Mouse (Mus musculus) CH12.LX (cell line): ENCODE measurements around the gene Far2. TPM values are rescaled to one million over a fixed set of nuclear protein-coding genes. Genes with fewer than 3 reads are reported as not detected.

Experiments used
- DNase-seq: peaks from one replicate; pipeline ENCODE4 v3.0.0-alpha.2; 2013; ENCODE audit errors: extremely low read depth
- H3K27ac ChIP-seq: 2 replicates; pipeline ENCODE4 v1.5.1; 2012; ENCODE audit warnings: low read depth, mild to moderate bottlenecking, control low read depth, moderate library complexity; ENCODE audit not compliant: insufficient read depth
- H3K27me3 ChIP-seq: replicated peaks from 2 replicates; pipeline ENCODE3; 2012; ENCODE audit warnings: inconsistent platforms
- H3K36me3 ChIP-seq, 2 experiments: replicated peaks in 1 of 2; 2 replicates each; pipeline versions ENCODE3 to v1.6.1; 2012; ENCODE audit warnings: inconsistent platforms in 1 of 2, low read length in 1 of 2, mild to moderate bottlenecking in 1 of 2, mixed read lengths in 1 of 2, moderate library complexity in 1 of 2; ENCODE audit not compliant: control insufficient read depth in 1 of 2, insufficient read depth in 1 of 2
- H3K4me1 ChIP-seq, 2 experiments: 2 replicates each; pipeline ENCODE4 v1.6.1; 2012; ENCODE audit warnings: inconsistent platforms in 1 of 2, moderate library complexity in 1 of 2; ENCODE audit not compliant: insufficient read depth in 2 of 2, control insufficient read depth in 1 of 2
- H3K4me2 ChIP-seq: 2 replicates; pipeline ENCODE4 v1.6.1; 2012; ENCODE audit warnings: low read depth, mild to moderate bottlenecking, control low read depth; ENCODE audit not compliant: poor library complexity, insufficient read depth, severe bottlenecking
- H3K4me3 ChIP-seq, 3 experiments: fragments of 150-350 bp in 1 of 3; sonication (generic) in 1 of 3; replicated peaks in 1 of 3; 2 replicates each; pipeline versions ENCODE3 to v1.5.1; 2011 to 2012; ENCODE audit warnings: low read depth in 2 of 3, low read length in 2 of 3, mild to moderate bottlenecking in 2 of 3, moderate library complexity in 2 of 3, control low read depth in 1 of 3, improper control_type of control experiment in 1 of 3, inconsistent platforms in 1 of 3, mixed read lengths in 1 of 3; ENCODE audit not compliant: poor library complexity in 1 of 3
- H3K79me2 ChIP-seq: replicated peaks from 2 replicates; pipeline ENCODE4 v1.6.1; 2012; ENCODE audit warnings: mild to moderate bottlenecking, moderate library complexity; ENCODE audit not compliant: control insufficient read depth, poor library complexity, insufficient read depth, severe bottlenecking; ENCODE audit errors: extremely low read depth
- H3K9ac ChIP-seq: 2 replicates; pipeline ENCODE4 v1.6.1; 2012; ENCODE audit warnings: low read depth, mild to moderate bottlenecking, control low read depth, moderate library complexity; ENCODE audit not compliant: insufficient read depth
- H3K9me3 ChIP-seq: replicated peaks from 2 replicates; pipeline ENCODE3; 2012; ENCODE audit warnings: low read length, inconsistent platforms, mixed read lengths
- BHLHE40 ChIP-seq: IDR thresholded peaks from 2 replicates; pipeline ENCODE4 v1.6.1; 2011; ENCODE audit warnings: mild to moderate bottlenecking, low read depth, low read length, improper control_type of control experiment
- CHD2 ChIP-seq: IDR thresholded peaks from 2 replicates; pipeline ENCODE4 v1.6.1; 2011; ENCODE audit warnings: low read length, improper control_type of control experiment
- EP300 ChIP-seq: IDR thresholded peaks from 2 replicates; pipeline ENCODE4 v1.6.1; 2011; ENCODE audit warnings: low read length, improper control_type of control experiment
- ETS1 ChIP-seq: conservative IDR thresholded peaks from 2 replicates; pipeline ENCODE4 v1.6.1; 2012; ENCODE audit warnings: low read depth, mild to moderate bottlenecking, inconsistent platforms, low read length, improper control_type of control experiment, moderate library complexity
- HCFC1 ChIP-seq: IDR thresholded peaks from 2 replicates; pipeline ENCODE4 v1.6.1; 2012; ENCODE audit warnings: low read depth, mild to moderate bottlenecking, inconsistent platforms, low read length, improper control_type of control experiment
- IRF4 ChIP-seq: IDR thresholded peaks from 2 replicates; pipeline ENCODE4 v1.6.1; 2014; ENCODE audit warnings: low read depth, mild to moderate bottlenecking, inconsistent platforms, low read length, improper control_type of control experiment
- JUND ChIP-seq: conservative IDR thresholded peaks from 2 replicates; pipeline ENCODE4 v1.6.1; 2011; ENCODE audit warnings: low read depth, low read length, improper control_type of control experiment
- MAFK ChIP-seq: IDR thresholded peaks from 2 replicates; pipeline ENCODE4 v1.6.1; 2011; ENCODE audit warnings: low read length, improper control_type of control experiment; ENCODE audit not compliant: insufficient replicate concordance
- MEF2A ChIP-seq: IDR thresholded peaks from 2 replicates; pipeline ENCODE4 v1.6.1; 2014; ENCODE audit warnings: low read depth, mild to moderate bottlenecking, inconsistent platforms, low read length, improper control_type of control experiment, borderline replicate concordance
- MYC ChIP-seq: IDR thresholded peaks from 2 replicates; pipeline ENCODE4 v1.6.1; 2011; ENCODE audit warnings: low read depth, mild to moderate bottlenecking, improper control_type of control experiment, low read length
- NELFE ChIP-seq: IDR thresholded peaks from 2 replicates; pipeline ENCODE4 v1.6.1; 2011; ENCODE audit warnings: low read depth, low read length, improper control_type of control experiment
- NRF1 ChIP-seq: IDR thresholded peaks from 2 replicates; pipeline ENCODE4 v1.6.1; 2014; ENCODE audit warnings: low read depth, mild to moderate bottlenecking, inconsistent platforms, low read length, improper control_type of control experiment, moderate library complexity
- POLR2A ChIP-seq: IDR thresholded peaks from 2 replicates; pipeline ENCODE4 v1.6.1; 2011; ENCODE audit warnings: low read depth, mild to moderate bottlenecking, improper control_type of control experiment, low read length
- RAD21 ChIP-seq: IDR thresholded peaks from 2 replicates; pipeline ENCODE4 v1.6.1; 2011; ENCODE audit warnings: low read depth, mild to moderate bottlenecking, low read length, improper control_type of control experiment, moderate library complexity
- SMC3 ChIP-seq: IDR thresholded peaks from 2 replicates; pipeline ENCODE4 v1.6.1; 2011; ENCODE audit warnings: low read depth, low read length, improper control_type of control experiment
- TBP ChIP-seq: conservative IDR thresholded peaks from 2 replicates; pipeline ENCODE4 v1.6.1; 2011; ENCODE audit warnings: low read depth, low read length, improper control_type of control experiment
- TCF12 ChIP-seq: IDR thresholded peaks from 2 replicates; pipeline ENCODE4 v1.6.1; 2014; ENCODE audit warnings: low read depth, mild to moderate bottlenecking, inconsistent platforms, low read length, improper control_type of control experiment
- ZC3H11A ChIP-seq: IDR thresholded peaks from 2 replicates; pipeline ENCODE4 v1.6.1; 2012; ENCODE audit warnings: low read depth, mild to moderate bottlenecking, inconsistent platforms, low read length, improper control_type of control experiment
- ZNF384 ChIP-seq: IDR thresholded peaks from 2 replicates; pipeline ENCODE4 v1.6.1; 2012; ENCODE audit warnings: low read depth, low read length, improper control_type of control experiment, inconsistent platforms
- dilution Hi-C: fragments of 300-500 bp; cut with MboI; formaldehyde crosslinking; loops from 2 replicates; pipeline ENCODE4 v1.14.3; 2020; ENCODE audit warnings: low sequenced_read_pairs; ENCODE audit not compliant: extremely low pct_unique_long_range_greater_than_20kb, extremely low pct_ligation_motif_present
- in situ Hi-C: fragments of 300-500 bp; cut with MboI; formaldehyde crosslinking; loops from 3 replicates; pipeline ENCODE4 v1.14.3; 2019; ENCODE audit warnings: low sequenced_read_pairs, low pct_ligation_motif_present, low pct_unique_long_range_greater_than_20kb, mixed read lengths
- polyA plus RNA-seq: library from polyadenylated mRNA; unstranded; fragments of >175 nt; gene quantifications from 2 replicates; pipeline ENCODE4 v1.2.1, GENCODE M21; 2012; ENCODE audit warnings: low read depth; ENCODE audit not compliant: insufficient read length
- total RNA-seq, 2 experiments: library from RNA; depleted of rRNA; stranded (reverse); fragments of 300-350 nt in 1 of 2; fragments of >200 nt in 1 of 2; gene quantifications; 2 replicates each; pipeline ENCODE4 v1.2.3; 2012 to 2014

The Far2 gene
- total and polyA plus RNA-seq, 3 experiments: 0.51 to 1.6 TPM; not detected in 1

DNA sequence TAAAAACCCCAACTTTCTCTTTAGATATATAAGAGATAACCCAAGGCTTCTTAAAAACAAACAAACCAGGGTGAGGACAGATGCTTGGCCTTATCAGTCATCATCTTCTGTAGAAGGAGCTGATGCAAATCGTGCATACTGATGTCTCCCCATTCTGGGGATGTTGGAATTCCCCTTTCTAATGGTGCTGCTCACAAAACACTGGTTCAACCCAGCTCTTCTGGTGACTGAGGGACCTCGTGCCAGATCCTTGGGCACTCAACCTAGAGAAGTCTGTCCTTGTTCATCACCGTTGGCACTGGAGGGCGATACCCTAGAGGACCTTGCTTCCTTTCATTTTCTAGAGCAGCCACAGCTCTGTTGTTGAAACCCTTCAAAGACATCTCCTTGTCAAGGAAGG lies 169.7 kb downstream of the Far2 start:
- in situ Hi-C loops: loop anchor here (10.0 kb wide), 1 partner anchor 698 kb away; no protein-coding TSS in a partner anchor
- no peaks in the 10 kb centered on the region for H3K27me3 ChIP-seq
- peaks cover 16 to 55% of the 10 kb centered on the region in 2 experiments for H3K4me1 ChIP-seq

DNA sequence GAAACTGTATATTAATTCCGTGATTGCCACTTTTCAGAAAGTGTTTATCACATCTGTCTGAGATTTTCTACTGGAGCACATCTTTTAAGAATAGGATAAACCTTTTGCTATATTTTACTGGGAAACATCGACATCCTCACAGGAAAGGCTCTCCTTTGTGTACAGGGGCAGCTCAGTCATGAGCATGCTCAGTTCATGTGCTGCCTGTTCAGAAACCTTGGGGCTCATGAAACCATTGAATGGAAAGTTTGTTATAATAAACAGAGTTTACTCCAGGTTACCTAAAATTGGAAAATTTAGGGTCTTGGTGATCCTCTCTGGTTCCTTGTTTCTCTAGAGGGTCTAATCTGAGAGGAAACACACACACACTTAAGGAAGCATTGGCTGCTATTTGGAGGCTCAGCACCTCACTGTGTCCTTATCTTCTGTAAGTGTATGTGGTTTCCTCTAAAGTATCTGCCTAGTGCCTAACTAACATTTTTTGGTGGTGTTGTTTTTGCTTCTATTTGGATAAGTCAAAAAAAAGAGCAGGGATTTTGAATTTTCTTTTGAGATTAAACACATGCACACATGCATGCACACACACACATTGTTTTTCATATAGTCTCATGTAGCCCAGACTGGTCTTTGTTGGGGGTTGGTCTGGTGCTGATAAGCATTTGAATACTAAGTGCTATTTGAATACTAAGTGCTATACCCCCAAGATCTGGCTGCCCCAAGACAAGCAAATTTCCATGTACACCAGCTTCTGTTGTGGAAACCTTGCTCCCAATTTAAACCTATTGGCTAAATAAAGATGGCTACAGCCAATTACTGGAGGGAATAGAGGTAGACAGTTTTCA lies 171.4 kb downstream of the Far2 start:
- peaks cover 16 to 62% of the 10 kb centered on the region in 2 experiments for H3K4me1 ChIP-seq
- dilution Hi-C loops: no loop called here
- H3K4me3 ChIP-seq: no peak overlapping the region
- H3K9me3 ChIP-seq: no peaks in the 10 kb centered on the region
- no peak overlapping the region for H3K27ac ChIP-seq
- TF ChIP-seq NRF1 (peak; percentile 51), CHD2 (no peak)
- no peak for DNase-seq
- no peak overlapping the region for H3K9ac ChIP-seq
- H3K4me2 ChIP-seq: no peak overlapping the region
- H3K79me2 ChIP-seq: peaks cover 7% of the 10 kb centered on the region
- in situ Hi-C loops: loop anchor here (10.0 kb wide), 1 partner anchor 696 kb away; no protein-coding TSS in a partner anchor
- H3K36me3 ChIP-seq: peaks cover 0 to 16% of the 10 kb centered on the region in 2 experiments
- no peaks in the 10 kb centered on the region for H3K27me3 ChIP-seq

More for the DNA sequence above, 169.7 kb downstream of the Far2 start:
- peak overlapping the region; percentile 80 for H3K4me2 ChIP-seq
- no peaks in the 10 kb centered on the region for H3K9me3 ChIP-seq
- peak overlapping the region; percentile 51 for H3K9ac ChIP-seq
- dilution Hi-C loops: no loop called here
- peaks cover 0 to 16% of the 10 kb centered on the region in 2 experiments for H3K36me3 ChIP-seq
- peak; percentile 82 for DNase-seq
- H3K27ac ChIP-seq: peak overlapping the region; percentile 80
- TF ChIP-seq SMC3 (no peak), MEF2A (0 out of 2 replicates have a peak, but pooled peaks have one; percentile 5), MYC (0 out of 2 replicates have a peak, but pooled peaks have one; percentile 43), ZNF384 (no peak), TBP (0 out of 2 replicates have a peak, but pooled peaks have one; percentile 38), POLR2A (peak; percentile 58), EP300 (peak; percentile 52; the same call in 1 of the 2 replicates), RAD21 (no peak), MAFK (no peak), ETS1 (peak; percentile 41; the same call in 1 of the 2 replicates), TCF12 (peak; percentile 34; the same call in 1 of the 2 replicates), HCFC1 (no peak), ZC3H11A (no peak), JUND (no peak), NELFE (0 out of 2 replicates have a peak, but pooled peaks have one; percentile 19), BHLHE40 (peak; percentile 40), IRF4 (peak; percentile 44; the same call in 1 of the 2 replicates)
- peaks cover 15% of the 10 kb centered on the region for H3K79me2 ChIP-seq
- H3K4me3 ChIP-seq: peak overlapping the region in 1 of 3 experiments; percentile 19
